Mouse (Mus musculus): ENCODE measurements at regions not wholly inside any gene's neighbourhood (a gene's known extent, or its start where the extent isn't known, plus 50 kb on each side); places are given as distances from the start of the nearest gene placed in this dataset.

- Histone ChIP-seq H3K27me3 (replicated peaks) (no peaks in the 10 kb centered on the region), H3K4me1 (no peaks in the 10 kb centered on the region), H3K4me2 (no peak overlapping the region), H3K27ac (replicated peaks) (no peak overlapping the region), H3K36me3 (no peaks in the 10 kb centered on the region), H3K9me3 (replicated peaks) (no peaks in the 10 kb centered on the region), H3K9ac (replicated peaks) (no peak overlapping the region), H3K4me3 (replicated peaks) (no peak overlapping the region)
- 71% methylated on average over 2 of the region's 2 CpGs for WGBS
- ATAC-seq (ENCODE audit: low FRiP score): no peak
These were observed 92.0 kb upstream of the Vgll2 start for GRCm38 (mm10) chr10:51930266-51930665.

GRCm38 (mm10) chr10:51930696-51931095 is 91.6 kb upstream of the Vgll2 start:
- ATAC-seq (ENCODE audit: low FRiP score): no peak
- WGBS: 70% methylated on average over 1 of the region's 1 CpGs

GRCm38 (mm10) chr10:51935482-51935881 is 86.8 kb upstream of the Vgll2 start:
- no peak for ATAC-seq (ENCODE audit: low FRiP score)
- WGBS: 78% methylated on average over 3 of the region's 3 CpGs

More at GRCm38 (mm10) chr10:51930696-51931095, 91.6 kb upstream of the Vgll2 start:
- Histone ChIP-seq H3K9ac (replicated peaks) (no peak overlapping the region), H3K27me3 (replicated peaks) (no peaks in the 10 kb centered on the region), H3K4me3 (replicated peaks) (no peak overlapping the region), H3K9me3 (replicated peaks) (no peaks in the 10 kb centered on the region), H3K4me1 (no peaks in the 10 kb centered on the region), H3K4me2 (no peak overlapping the region), H3K27ac (replicated peaks) (no peak overlapping the region), H3K36me3 (no peaks in the 10 kb centered on the region)

GRCm38 (mm10) chr10:51941192-51941591 is 81.1 kb upstream of the Vgll2 start:
- H3K9me3 ChIP-seq (replicated peaks): no peaks in the 10 kb centered on the region
- 82% methylated on average over 2 of the region's 2 CpGs for WGBS
- no peak overlapping the region for H3K27ac ChIP-seq (replicated peaks)
- ATAC-seq (ENCODE audit: low FRiP score): no peak
- H3K4me3 ChIP-seq (replicated peaks): no peak overlapping the region
- H3K4me1 ChIP-seq: peaks cover 2% of the 10 kb centered on the region; the same call in 1 of the 2 replicates
- no peak overlapping the region for H3K9ac ChIP-seq (replicated peaks)
- H3K4me2 ChIP-seq: no peak overlapping the region
- no peaks in the 10 kb centered on the region for H3K36me3 ChIP-seq
- H3K27me3 ChIP-seq (replicated peaks): no peaks in the 10 kb centered on the region

More at GRCm38 (mm10) chr10:51935482-51935881, 86.8 kb upstream of the Vgll2 start:
- no peak overlapping the region for H3K4me2 ChIP-seq
- H3K9ac ChIP-seq (replicated peaks): no peak overlapping the region
- H3K36me3 ChIP-seq: no peaks in the 10 kb centered on the region
- no peak overlapping the region for H3K27ac ChIP-seq (replicated peaks)
- no peaks in the 10 kb centered on the region for H3K9me3 ChIP-seq (replicated peaks)
- no peaks in the 10 kb centered on the region for H3K27me3 ChIP-seq (replicated peaks)
- no peaks in the 10 kb centered on the region for H3K4me1 ChIP-seq
- no peak overlapping the region for H3K4me3 ChIP-seq (replicated peaks)

- Histone ChIP-seq H3K9ac (replicated peaks) (no peak overlapping the region), H3K27ac (replicated peaks) (no peak overlapping the region), H3K27me3 (replicated peaks) (no peaks in the 10 kb centered on the region), H3K4me3 (replicated peaks) (no peak overlapping the region), H3K36me3 (no peaks in the 10 kb centered on the region), H3K9me3 (replicated peaks) (no peaks in the 10 kb centered on the region), H3K4me1 (peaks cover 2% of the 10 kb centered on the region; the same call in 1 of the 2 replicates), H3K4me2 (no peak overlapping the region)
- ATAC-seq (ENCODE audit: low FRiP score): no peak
- WGBS: 32% methylated on average over 4 of the region's 4 CpGs
These were observed 76.6 kb upstream of the Vgll2 start for GRCm38 (mm10) chr10:51945701-51946100.

- no peaks in the 10 kb centered on the region for H3K27me3 ChIP-seq (replicated peaks)
- peaks cover 2% of the 10 kb centered on the region; the same call in 1 of the 2 replicates for H3K4me1 ChIP-seq
- H3K4me3 ChIP-seq (replicated peaks): no peak overlapping the region
- H3K36me3 ChIP-seq: no peaks in the 10 kb centered on the region
- no peaks in the 10 kb centered on the region for H3K9me3 ChIP-seq (replicated peaks)
- no peak overlapping the region for H3K4me2 ChIP-seq
- H3K27ac ChIP-seq (replicated peaks): no peak overlapping the region
- no peak for ATAC-seq (ENCODE audit: low FRiP score)
- no peak overlapping the region for H3K9ac ChIP-seq (replicated peaks)
These were observed 76.1 kb upstream of the Vgll2 start for GRCm38 (mm10) chr10:51946189-51946588.

GRCm38 (mm10) chr10:51946881-51947280 is 75.4 kb upstream of the Vgll2 start:
- H3K9me3 ChIP-seq (replicated peaks): no peaks in the 10 kb centered on the region
- no peak overlapping the region for H3K4me2 ChIP-seq
- ATAC-seq (ENCODE audit: low FRiP score): no peak
- no peak overlapping the region for H3K4me3 ChIP-seq (replicated peaks)
- H3K27ac ChIP-seq (replicated peaks): no peak overlapping the region
- H3K27me3 ChIP-seq (replicated peaks): no peaks in the 10 kb centered on the region
- H3K4me1 ChIP-seq: peaks cover 2% of the 10 kb centered on the region; the same call in 1 of the 2 replicates
- no peaks in the 10 kb centered on the region for H3K36me3 ChIP-seq
- no peak overlapping the region for H3K9ac ChIP-seq (replicated peaks)

GRCm38 (mm10) chr10:51950016-51950415 is 72.3 kb upstream of the Vgll2 start:
- no peak for ATAC-seq (ENCODE audit: low FRiP score)
- Histone ChIP-seq H3K36me3 (no peaks in the 10 kb centered on the region), H3K4me3 (replicated peaks) (no peak overlapping the region), H3K27ac (replicated peaks) (no peak overlapping the region), H3K4me2 (no peak overlapping the region), H3K9me3 (replicated peaks) (no peaks in the 10 kb centered on the region), H3K4me1 (peaks cover 2% of the 10 kb centered on the region; the same call in 1 of the 2 replicates), H3K27me3 (replicated peaks) (no peaks in the 10 kb centered on the region), H3K9ac (replicated peaks) (no peak overlapping the region)
- whole genome bisulfite sequencing: 86% methylated on average over 1 of the region's 1 CpGs

- no peak overlapping the region for H3K27ac ChIP-seq (replicated peaks)
- no peaks in the 10 kb centered on the region for H3K27me3 ChIP-seq (replicated peaks)
- H3K36me3 ChIP-seq: no peaks in the 10 kb centered on the region
- H3K4me3 ChIP-seq (replicated peaks): no peak overlapping the region
- no peak overlapping the region for H3K9ac ChIP-seq (replicated peaks)
- no peak overlapping the region for H3K4me2 ChIP-seq
- H3K9me3 ChIP-seq (replicated peaks): no peaks in the 10 kb centered on the region
- 77% methylated on average over 4 of the region's 4 CpGs for WGBS
- no peak for ATAC-seq (ENCODE audit: low FRiP score)
- H3K4me1 ChIP-seq: no peaks in the 10 kb centered on the region
These were observed 70.3 kb upstream of the Vgll2 start for GRCm38 (mm10) chr10:51952021-51952420.

GRCm38 (mm10) chr10:51956493-51956892 is 65.8 kb upstream of the Vgll2 start:
- Histone ChIP-seq H3K4me3 (replicated peaks) (no peak overlapping the region), H3K9ac (replicated peaks) (no peak overlapping the region), H3K4me2 (no peak overlapping the region), H3K36me3 (no peaks in the 10 kb centered on the region), H3K27me3 (replicated peaks) (no peaks in the 10 kb centered on the region), H3K4me1 (no peaks in the 10 kb centered on the region), H3K27ac (replicated peaks) (no peak overlapping the region), H3K9me3 (replicated peaks) (no peaks in the 10 kb centered on the region)
- WGBS: 72% methylated on average over 1 of the region's 1 CpGs
- ATAC-seq (ENCODE audit: low FRiP score): no peak

- WGBS: 1% methylated on average over 2 of the region's 2 CpGs
- no peaks in the 10 kb centered on the region for H3K4me1 ChIP-seq
- H3K4me2 ChIP-seq: no peak overlapping the region
- H3K27me3 ChIP-seq (replicated peaks): no peaks in the 10 kb centered on the region
- H3K27ac ChIP-seq (replicated peaks): no peak overlapping the region
- no peaks in the 10 kb centered on the region for H3K9me3 ChIP-seq (replicated peaks)
- no peaks in the 10 kb centered on the region for H3K36me3 ChIP-seq
- H3K9ac ChIP-seq (replicated peaks): no peak overlapping the region
- H3K4me3 ChIP-seq (replicated peaks): no peak overlapping the region
- no peak for ATAC-seq (ENCODE audit: low FRiP score)
These were observed 60.8 kb upstream of the Vgll2 start for GRCm38 (mm10) chr10:51961497-51961896.

GRCm38 (mm10) chr10:51963671-51964070 is 58.6 kb upstream of the Vgll2 start:
- Histone ChIP-seq H3K4me1 (no peaks in the 10 kb centered on the region), H3K27ac (replicated peaks) (no peak overlapping the region), H3K4me3 (replicated peaks) (no peak overlapping the region), H3K27me3 (replicated peaks) (no peaks in the 10 kb centered on the region), H3K4me2 (no peak overlapping the region), H3K9ac (replicated peaks) (no peak overlapping the region), H3K36me3 (no peaks in the 10 kb centered on the region), H3K9me3 (replicated peaks) (no peaks in the 10 kb centered on the region)
- ATAC-seq (ENCODE audit: low FRiP score): no peak
- WGBS: 88% methylated on average over 1 of the region's 1 CpGs

GRCm38 (mm10) chr10:51970113-51970512 is 52.2 kb upstream of the Vgll2 start:
- Histone ChIP-seq H3K36me3 (no peaks in the 10 kb centered on the region), H3K4me1 (no peaks in the 10 kb centered on the region), H3K4me2 (no peak overlapping the region), H3K9me3 (replicated peaks) (no peaks in the 10 kb centered on the region), H3K27ac (replicated peaks) (no peak overlapping the region), H3K27me3 (replicated peaks) (no peaks in the 10 kb centered on the region), H3K4me3 (replicated peaks) (no peak overlapping the region), H3K9ac (replicated peaks) (no peak overlapping the region)
- ATAC-seq (ENCODE audit: low FRiP score): no peak
- 78% methylated on average over 9 of the region's 9 CpGs for WGBS
